Mouse (Mus musculus) limb, embryonic 14.5 days (tissue): ENCODE measurements around the gene Ly6g6e. TPM values are rescaled to one million over a fixed set of nuclear protein-coding genes. Genes with fewer than 3 reads are reported as not detected.

ENCODE experiments used
- ATAC-seq: fragments of 200-750 bp; cut with Nextera tagmentation; 2 replicates; pipeline ENCODE4 v1.8.0; 2017; ENCODE audit warnings: low read depth, moderate number of reproducible peaks, moderate TSS enrichment; ENCODE audit not compliant: low FRiP score
- DNase-seq: peaks from one replicate; pipeline ENCODE4 v3.0.0-alpha.2; 2015; ENCODE audit warnings: low spot score
- H3K27ac ChIP-seq: fragments of 300-500 bp; sonication (generic); replicated peaks from 2 replicates; pipeline ENCODE4 v1.5.1; 2014; ENCODE audit warnings: low read depth, mild to moderate bottlenecking, low read length, moderate library complexity, mixed read lengths
- H3K27me3 ChIP-seq: fragments of 300-500 bp; sonication (generic); 2 replicates; pipeline ENCODE4 v1.6.1; 2014; ENCODE audit warnings: low read length, mixed read lengths; ENCODE audit not compliant: control insufficient read depth, insufficient read depth
- H3K36me3 ChIP-seq: fragments of 300-500 bp; sonication (generic); 2 replicates; pipeline ENCODE4 v1.6.1; 2014; ENCODE audit warnings: mild to moderate bottlenecking, low read length, moderate library complexity, mixed read lengths; ENCODE audit not compliant: control insufficient read depth, insufficient read depth
- H3K4me1 ChIP-seq: fragments of 300-500 bp; sonication (generic); 2 replicates; pipeline ENCODE4 v1.6.1; 2014; ENCODE audit warnings: antibody characterized with exemption, low read length, mixed read lengths; ENCODE audit not compliant: control insufficient read depth, insufficient read depth
- H3K4me2 ChIP-seq: fragments of 300-500 bp; sonication (generic); replicated peaks from 2 replicates; pipeline ENCODE4 v1.6.1; 2014; ENCODE audit warnings: low read depth, mild to moderate bottlenecking, low read length, moderate library complexity; ENCODE audit not compliant: severe bottlenecking
- H3K4me3 ChIP-seq: fragments of 300-500 bp; sonication (generic); replicated peaks from 2 replicates; pipeline ENCODE4 v1.5.1; 2014; ENCODE audit warnings: low read length
- H3K9ac ChIP-seq: fragments of 300-500 bp; sonication (generic); 2 replicates; pipeline ENCODE4 v1.6.1; 2014; ENCODE audit warnings: mild to moderate bottlenecking, low read depth, low read length, moderate library complexity; ENCODE audit not compliant: severe bottlenecking
- H3K9me3 ChIP-seq: fragments of 300-500 bp; sonication (generic); 2 replicates; pipeline ENCODE4 v1.6.1; 2016; ENCODE audit warnings: low read length; ENCODE audit not compliant: control insufficient read depth
- POLR2A ChIP-seq: fragments of 200-500 bp; IDR thresholded peaks from 2 replicates; pipeline ENCODE4 v1.8.0; 2012; ENCODE audit warnings: inconsistent platforms, mild to moderate bottlenecking, moderate library complexity, borderline replicate concordance; ENCODE audit not compliant: insufficient read depth, insufficient read length; ENCODE audit errors: extremely low read depth
- WGBS: fragments of 180-500 bp; shearing (Covaris S2); extraction: QIAGEN DNeasy Blood & Tissue Kit; methylation state at CpG from one replicate; pipeline ENCODE4 v1.1.7; 2014; 5-methylcytosine and 5-hydroxymethylcytosine counted together
- polyA plus RNA-seq, 2 experiments: library from polyadenylated mRNA; depleted of rRNA in 1 of 2; stranded (reverse) in 1 of 2; unstranded in 1 of 2; fragments of >200 nt; fragmentation: Nextera tagmentation in 1 of 2; extraction: Ambion mirVana in 1 of 2; gene quantifications; 2 replicates each; pipeline versions ENCODE4 v1.2.1 to v1.2.3; 2012 to 2014

Ly6g6e gene
- polyA plus RNA-seq, 2 experiments, result 14.8 to 28.4 TPM

DNA sequence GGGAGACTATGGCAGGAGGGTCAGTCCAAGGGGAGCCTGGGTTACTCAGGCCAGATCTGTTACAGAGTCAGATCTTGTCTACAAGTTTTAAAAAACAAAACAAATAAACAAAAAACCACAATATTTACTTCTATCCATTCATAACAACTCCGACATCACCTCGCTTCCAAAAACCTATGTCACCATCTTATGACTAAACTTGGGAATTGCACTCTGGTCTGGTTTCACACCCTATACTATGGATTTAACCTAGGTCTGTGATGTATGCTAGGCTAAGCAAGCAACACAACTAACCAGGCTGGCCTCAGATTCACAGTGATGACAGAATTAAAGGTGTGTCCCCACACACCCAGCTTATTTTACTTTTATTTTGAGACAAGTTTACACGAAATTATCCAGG is 29.8 kb downstream of the Ly6g6e start:
- 70% methylated on average over 3 of the region's 3 CpGs for WGBS
- Histone ChIP-seq H3K9ac (peak overlapping the region; percentile 25; the same call in 1 of the 2 replicates), H3K27me3 (no peaks in the 10 kb centered on the region), H3K27ac (no peak overlapping the region), H3K4me1 (0 out of 2 replicates have a peak, but pooled peaks cover 2% of the 10 kb centered on the region), H3K9me3 (no peaks in the 10 kb centered on the region), H3K4me2 (no peak overlapping the region), H3K36me3 (peaks cover 25% of the 10 kb centered on the region), H3K4me3 (no peak overlapping the region)
- TF ChIP-seq POLR2A, result no peak
- ATAC-seq (no peak), DNase-seq (no peak)

DNA sequence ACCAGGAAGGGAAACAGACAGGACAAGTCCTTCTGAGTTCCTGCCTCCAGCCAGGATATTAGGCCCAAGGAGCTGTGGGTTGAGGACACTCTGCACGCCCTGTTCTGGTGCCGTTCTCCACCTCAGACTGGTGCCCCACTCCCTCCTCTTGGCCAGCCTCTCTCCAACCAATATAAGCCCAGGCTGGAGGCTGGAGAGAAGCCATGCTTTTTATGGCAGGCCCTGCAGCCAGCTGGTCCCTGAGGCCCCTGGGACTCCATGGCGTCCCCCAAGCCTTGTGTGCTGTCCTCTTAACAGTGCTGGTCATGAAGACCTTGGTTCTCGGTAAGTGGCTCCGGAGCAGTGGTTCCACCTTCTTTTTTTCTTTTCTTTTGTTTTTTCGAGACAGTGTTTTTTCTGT is 31.4 kb downstream of the Ly6g6e start, which contains the start of gene Ly6g5c:
TSS of gene Ly6g5c (plus strand) at position 183 of the 400 bp plus-strand sequence.
- no peak for ATAC-seq
- Histone ChIP-seq H3K4me3 (no peak within 1 kb of the TSS), H3K36me3 (peaks cover 10% of the 10 kb centered on the region), H3K27me3 (no peaks in the 10 kb centered on the region), H3K9ac (no peak within 1 kb of the TSS), H3K27ac (no peak within 1 kb of the TSS), H3K9me3 (no peaks in the 10 kb centered on the region), H3K4me1 (0 out of 2 replicates have a peak, but pooled peaks cover 2% of the 10 kb centered on the region), H3K4me2 (no peak within 1 kb of the TSS)
- 91% methylated on average over 6 of the region's 6 CpGs for WGBS
- TF ChIP-seq POLR2A, result no peak
- DNase-seq, result no peak

DNA sequence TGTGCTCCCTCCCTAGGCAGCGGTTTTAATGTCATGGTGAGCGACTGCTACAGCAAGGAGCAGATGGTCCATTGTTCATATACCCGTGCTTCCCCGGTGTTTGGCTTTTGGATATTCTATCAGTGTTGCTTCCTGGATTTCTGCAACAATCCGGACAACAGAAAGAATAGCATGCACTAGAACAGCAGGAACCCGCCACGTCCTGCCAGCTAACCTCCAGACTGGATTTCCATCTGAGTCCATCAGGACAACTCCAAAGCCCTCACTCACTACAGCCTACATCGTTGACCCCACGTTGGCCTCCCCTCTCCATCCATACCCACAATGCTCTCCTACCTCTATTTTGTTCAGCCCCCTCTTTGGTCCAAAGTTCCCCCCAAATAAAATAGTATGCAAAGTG is 35.1 kb downstream of the Ly6g6e start:
- no peaks in the 10 kb centered on the region for H3K27me3 ChIP-seq

DNA sequence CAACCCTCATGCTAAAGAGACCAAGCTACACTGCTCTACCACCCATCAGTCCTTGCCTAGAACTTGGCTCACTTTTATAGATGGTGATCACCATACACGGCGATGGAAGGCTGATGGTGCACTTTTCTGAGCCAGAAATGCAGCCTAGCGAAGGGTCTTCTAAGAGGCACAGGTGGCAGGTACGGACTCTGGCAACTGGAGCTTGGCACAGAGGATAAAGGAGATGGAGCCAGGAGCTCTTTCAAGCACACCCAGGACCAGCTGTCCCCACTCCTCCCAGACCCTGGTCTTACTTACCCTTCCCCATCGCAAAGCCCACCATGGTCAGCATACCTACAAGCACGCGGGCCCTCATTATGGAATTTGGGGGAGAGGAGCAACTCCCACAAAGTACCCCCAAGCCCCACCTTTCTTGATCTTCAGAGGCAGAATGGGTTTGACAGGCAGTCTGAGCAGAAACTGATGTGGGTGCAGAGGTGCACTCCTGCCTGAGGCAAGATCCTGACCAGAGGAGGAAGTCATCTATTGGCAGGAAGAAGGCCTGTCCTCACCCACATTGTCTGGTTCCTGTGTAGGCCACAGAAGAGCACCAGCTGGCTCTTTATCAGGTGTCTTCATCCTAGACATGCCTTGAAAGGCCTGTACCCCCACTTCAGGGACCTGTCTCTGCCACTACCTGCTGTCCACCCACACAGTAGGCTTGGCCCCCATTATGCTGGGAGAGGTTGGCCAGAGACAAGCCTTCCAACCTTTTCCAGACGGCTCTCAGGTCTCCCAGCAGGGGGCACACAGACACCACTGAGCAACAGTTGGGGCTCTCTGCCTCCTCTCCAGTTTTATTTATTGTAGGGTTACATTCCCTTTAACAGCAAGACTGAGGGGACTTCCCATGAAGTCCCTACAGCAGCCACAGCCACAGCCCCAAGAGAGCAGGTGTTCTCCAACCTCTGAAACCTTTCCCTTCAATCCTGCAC is 38.6 kb downstream of the Ly6g6e start, which contains the start of gene Ly6g5b:
TSS of gene Ly6g5b (minus strand) at position 383 of the 974 bp plus-strand sequence.
- no peak for TF ChIP-seq POLR2A
- no peak for ATAC-seq

More for the DNA sequence above, 35.1 kb downstream of the Ly6g6e start:
- H3K27ac ChIP-seq, result no peak overlapping the region
- no peak overlapping the region for H3K4me2 ChIP-seq
- no peak overlapping the region for H3K9ac ChIP-seq
- DNase-seq, result no peak
- no peaks in the 10 kb centered on the region for H3K9me3 ChIP-seq
- 85% methylated on average over 9 of the region's 9 CpGs for WGBS
- H3K36me3 ChIP-seq, result peaks cover 25% of the 10 kb centered on the region
- TF ChIP-seq POLR2A, result no peak
- ATAC-seq, result no peak
- no peaks in the 10 kb centered on the region for H3K4me1 ChIP-seq
- H3K4me3 ChIP-seq, result no peak overlapping the region

DNA sequence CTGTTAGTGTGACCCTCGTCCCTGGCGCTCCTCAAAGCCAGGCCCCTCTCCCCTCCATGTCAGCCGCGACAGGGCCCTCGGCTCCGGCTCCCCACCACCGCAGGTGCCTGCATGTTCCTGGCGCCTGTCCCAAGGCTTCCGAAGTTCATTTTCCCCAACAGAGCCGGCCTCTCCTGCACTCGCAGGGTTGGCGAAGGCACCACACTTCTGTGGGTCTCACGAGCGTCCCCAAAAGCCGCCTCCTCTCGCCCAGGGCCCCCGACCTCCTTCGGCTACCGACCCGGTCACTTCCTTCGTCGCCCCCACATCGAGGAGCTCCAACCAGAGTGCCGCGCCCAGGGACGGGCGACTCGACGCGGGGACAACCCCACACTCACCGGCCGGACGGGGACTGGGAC is 44.0 kb downstream of the Ly6g6e start:
- TF ChIP-seq POLR2A, result no peak
- H3K9me3 ChIP-seq, result no peaks in the 10 kb centered on the region
- no peak for ATAC-seq
- peak overlapping the region; percentile 74 for H3K4me2 ChIP-seq
- H3K27me3 ChIP-seq, result no peaks in the 10 kb centered on the region
- no peak for DNase-seq
- peak overlapping the region; percentile 71 for H3K27ac ChIP-seq
- peaks cover 46% of the 10 kb centered on the region for H3K36me3 ChIP-seq
- H3K4me1 ChIP-seq, result peaks cover 12% of the 10 kb centered on the region
- H3K4me3 ChIP-seq, result peak overlapping the region; percentile 98
- peak overlapping the region; percentile 90 for H3K9ac ChIP-seq
- WGBS, result 0% methylated on average over 33 of the region's 33 CpGs

More for the DNA sequence above, 38.6 kb downstream of the Ly6g6e start, which contains the start of gene Ly6g5b:
- no peak within 1 kb of the TSS for H3K4me3 ChIP-seq
- WGBS, result 88% methylated on average over 8 of the region's 8 CpGs
- H3K27ac ChIP-seq, result no peak within 1 kb of the TSS
- no peaks in the 10 kb centered on the region for H3K27me3 ChIP-seq
- H3K36me3 ChIP-seq, result peaks cover 53% of the 10 kb centered on the region
- DNase-seq, result no peak
- H3K9me3 ChIP-seq, result no peaks in the 10 kb centered on the region
- H3K4me1 ChIP-seq, result peaks cover 7% of the 10 kb centered on the region
- H3K9ac ChIP-seq, result no peak within 1 kb of the TSS
- no peak within 1 kb of the TSS for H3K4me2 ChIP-seq
